Mouse (Mus musculus) heart, postnatal 0 days (tissue): ENCODE results near the gene Fcho1. TPM values are rescaled to one million over a fixed set of nuclear protein-coding genes. Genes with fewer than 3 reads are reported as not detected.

Experiments
- ATAC-seq: fragments of 200-750 bp; cut with Nextera tagmentation; 2 replicates; pipeline ENCODE4 v1.8.0; 2017; ENCODE audit warnings: low read depth, moderate number of reproducible peaks, moderate library complexity; ENCODE audit not compliant: insufficient read depth
- DNase-seq: peaks from one replicate; pipeline ENCODE4 v3.0.0-alpha.2; 2016; ENCODE audit warnings: low spot score
- H3K27ac ChIP-seq: fragments of 300-500 bp; sonication (generic); 2 replicates; pipeline ENCODE4 v1.5.1; 2014; ENCODE audit warnings: low read depth, mild to moderate bottlenecking
- H3K27me3 ChIP-seq: fragments of 300-500 bp; sonication (generic); 2 replicates; pipeline ENCODE4 v1.6.1; 2014; ENCODE audit warnings: low read length, mixed read lengths; ENCODE audit not compliant: control insufficient read depth, insufficient read depth
- H3K36me3 ChIP-seq: fragments of 300-500 bp; sonication (generic); replicated peaks from 2 replicates; pipeline ENCODE4 v1.6.1; 2014; ENCODE audit warnings: low read length, mixed read lengths; ENCODE audit not compliant: control insufficient read depth, insufficient read depth
- H3K4me1 ChIP-seq: fragments of 300-500 bp; sonication (generic); 2 replicates; pipeline ENCODE4 v1.6.1; 2014; ENCODE audit warnings: antibody characterized with exemption; ENCODE audit not compliant: control insufficient read depth, insufficient read depth
- H3K4me2 ChIP-seq: fragments of 300-500 bp; sonication (generic); 2 replicates; pipeline ENCODE4 v1.6.1; 2014; ENCODE audit warnings: low read depth, mild to moderate bottlenecking, low read length, moderate library complexity
- H3K4me3 ChIP-seq: fragments of 300-500 bp; sonication (generic); 2 replicates; pipeline ENCODE4 v1.5.1; 2014; ENCODE audit warnings: low read depth, low read length
- H3K9ac ChIP-seq: fragments of 300-500 bp; sonication (generic); replicated peaks from 2 replicates; pipeline ENCODE4 v1.6.1; 2014; ENCODE audit warnings: low read depth, low read length, mixed read lengths
- H3K9me3 ChIP-seq: fragments of 300-500 bp; sonication (generic); replicated peaks from 2 replicates; pipeline ENCODE4 v1.6.1; 2016; ENCODE audit warnings: low read length; ENCODE audit not compliant: control insufficient read depth
- CTCF ChIP-seq: IDR thresholded peaks from 2 replicates; pipeline ENCODE4 v1.5.1; 2016; ENCODE audit warnings: antibody characterized with exemption, control low read depth, low read depth
- EP300 ChIP-seq: IDR thresholded peaks from 2 replicates; pipeline ENCODE4 v1.6.1; 2016; ENCODE audit warnings: antibody characterized with exemption, low read depth
- WGBS: fragments of 180-500 bp; shearing (Covaris S2); extraction: QIAGEN DNeasy Blood & Tissue Kit; methylation state at CpG from one replicate; pipeline ENCODE4 v1.1.7; 2014; 5-methylcytosine and 5-hydroxymethylcytosine counted together
- polyA plus RNA-seq: library from polyadenylated mRNA; unstranded; fragments of >200 nt; fragmentation: Nextera tagmentation; extraction: Ambion mirVana; gene quantifications from 2 replicates; pipeline ENCODE4 v1.2.1, GENCODE M21; 2015
- total RNA-seq: library from RNA; depleted of rRNA; stranded (reverse); fragments of >200 nt; gene quantifications from 2 replicates; pipeline ENCODE4 v1.2.3, GENCODE M21; 2014; ENCODE audit warnings: low replicate concordance

The Fcho1 gene
- total and polyA plus RNA-seq, 2 experiments from 2014 or later = 0.04 to 0.92 TPM

GRCm38 (mm10) chr8:71667256-71667655 is 58.3 kb downstream of the Fcho1 start:
- Histone ChIP-seq H3K4me2 (no peak overlapping the region), H3K36me3 (no peaks in the 10 kb centered on the region), H3K9me3 (no peaks in the 10 kb centered on the region), H3K27me3 (0 out of 2 replicates have a peak, but pooled peaks cover 4% of the 10 kb centered on the region), H3K27ac (no peak overlapping the region), H3K4me1 (peaks cover 36% of the 10 kb centered on the region), H3K9ac (no peak overlapping the region), H3K4me3 (no peak overlapping the region)
- DNase-seq (no peak), ATAC-seq (no peak)
- WGBS = 69% methylated on average over 5 of the region's 5 CpGs
- no peak for TF ChIP-seq CTCF
- TF ChIP-seq EP300 = no peak

- Histone ChIP-seq H3K9ac (no peak overlapping the region), H3K4me2 (no peak overlapping the region), H3K9me3 (no peaks in the 10 kb centered on the region), H3K4me1 (peaks cover 32% of the 10 kb centered on the region), H3K27ac (no peak overlapping the region), H3K4me3 (no peak overlapping the region), H3K36me3 (no peaks in the 10 kb centered on the region), H3K27me3 (0 out of 2 replicates have a peak, but pooled peaks cover 4% of the 10 kb centered on the region)
- no peak for DNase-seq
- ATAC-seq = no peak
- no peak for TF ChIP-seq CTCF
- no peak for TF ChIP-seq EP300
- WGBS = 55% methylated on average over 1 of the region's 1 CpGs
Observed at GRCm38 (mm10) chr8:71666855-71667254, 58.7 kb downstream of the Fcho1 start.

- WGBS = 7% methylated on average over 20 of the region's 22 CpGs
- no peak overlapping the region for H3K27ac ChIP-seq
Observed at GRCm38 (mm10) chr8:71665331-71666130, 60.0 kb downstream of the Fcho1 start.

GRCm38 (mm10) chr8:71660325-71661120 is 65.0 kb downstream of the Fcho1 start:
- no peaks in the 10 kb centered on the region for H3K4me1 ChIP-seq
- H3K9me3 ChIP-seq = no peaks in the 10 kb centered on the region
- no peak overlapping the region for H3K27ac ChIP-seq
- no peaks in the 10 kb centered on the region for H3K36me3 ChIP-seq
- 10% methylated on average over 36 of the region's 36 CpGs for WGBS
- ATAC-seq (peak; percentile 61), DNase-seq (peak; percentile 83)
- H3K27me3 ChIP-seq = peaks cover 47% of the 10 kb centered on the region
- H3K4me2 ChIP-seq = no peak overlapping the region
- TF ChIP-seq CTCF (peak; percentile 94), EP300 (no peak)
- H3K9ac ChIP-seq = no peak overlapping the region
- no peak overlapping the region for H3K4me3 ChIP-seq

More at GRCm38 (mm10) chr8:71665331-71666130, 60.0 kb downstream of the Fcho1 start:
- Histone ChIP-seq H3K9ac (no peak overlapping the region), H3K27me3 (peaks cover 11% of the 10 kb centered on the region), H3K4me2 (peak overlapping the region; percentile 49), H3K4me1 (peaks cover 22% of the 10 kb centered on the region), H3K9me3 (no peaks in the 10 kb centered on the region), H3K36me3 (no peaks in the 10 kb centered on the region), H3K4me3 (peak overlapping the region; percentile 25)
- peak; percentile 46 for ATAC-seq
- peak; percentile 50 for DNase-seq
- TF ChIP-seq EP300 (no peak), CTCF (no peak)

GRCm38 (mm10) chr8:71659751-71660150 is 65.8 kb downstream of the Fcho1 start:
- Histone ChIP-seq H3K36me3 (no peaks in the 10 kb centered on the region), H3K9ac (no peak overlapping the region), H3K27ac (no peak overlapping the region), H3K27me3 (peaks cover 54% of the 10 kb centered on the region), H3K9me3 (no peaks in the 10 kb centered on the region), H3K4me2 (no peak overlapping the region), H3K4me1 (no peaks in the 10 kb centered on the region), H3K4me3 (no peak overlapping the region)
- DNase-seq = no peak
- WGBS = 45% methylated on average over 1 of the region's 1 CpGs
- ATAC-seq = no peak
- TF ChIP-seq CTCF = no peak
- TF ChIP-seq EP300 = no peak
